Comparison of ENCODE assay signal across 9 mouse cellular contexts in genomic region chr2:126360688-126361087, GRCm38 (mm10).
DNase-seq lines count a peak whose midpoint lies in the region; ATAC-seq and TF ChIP-seq lines count a peak whose summit lies in the region.
"Had no signal": no experiment of that assay in that cellular context is flagged by ENCODE, and none has a peak within 500 bp of the region (broad histone marks: within the 10 kb centered on the region; RNA-seq: fewer than 3 reads in every experiment).

No protein-coding gene starts in this region.

- H3K36me3 ChIP-seq in stomach, postnatal 0 days (ENCODE audit: control insufficient read depth, insufficient read depth, low read length) = no peaks in the 10 kb centered on the region
- H3K36me3 ChIP-seq in midbrain, embryonic 11.5 days (ENCODE audit: control insufficient read depth, insufficient read depth, low read length) = no peaks in the 10 kb centered on the region
- no peaks in the 10 kb centered on the region for H3K36me3 ChIP-seq in midbrain, embryonic 15.5 days (replicated peaks)

- no peaks in the 10 kb centered on the region for H3K9me3 ChIP-seq in stomach, postnatal 0 days (ENCODE audit: control insufficient read depth, low read length)
- H3K9me3 ChIP-seq in midbrain, embryonic 11.5 days (ENCODE audit: control insufficient read depth, low read length) = no peaks in the 10 kb centered on the region
- no peaks in the 10 kb centered on the region for H3K9me3 ChIP-seq in midbrain, embryonic 15.5 days

- peak overlapping the region; percentile 70 for H3K27ac ChIP-seq in stomach, postnatal 0 days (replicated peaks)
- H3K27ac ChIP-seq in midbrain, embryonic 11.5 days (ENCODE audit: low read depth, low read length) = no peak overlapping the region
- no peak overlapping the region for H3K27ac ChIP-seq in midbrain, embryonic 15.5 days

- H3K4me2 ChIP-seq in stomach, postnatal 0 days (replicated peaks; ENCODE audit: low read depth) = 0 out of 2 replicates have a peak overlapping the region, but pooled peaks have one; percentile 11
- no peak overlapping the region for H3K4me2 ChIP-seq in midbrain, embryonic 11.5 days
- no peak overlapping the region for H3K4me2 ChIP-seq in midbrain, embryonic 15.5 days

- DNase-seq in testis, postnatal 14 days (ENCODE audit: low spot score) = peak; percentile 14
- no peak for DNase-seq in testis, postnatal 10 days (ENCODE audit: low spot score)
- DNase-seq in heart, adult 8-10 months (ENCODE audit: low spot score) = peak; percentile 66
- peak; percentile 53 for DNase-seq in kidney, postnatal 10 days
- DNase-seq in stomach, postnatal 0 days (ENCODE audit: low spot score) = no peak
- DNase-seq in midbrain, embryonic 11.5 days (ENCODE audit: low spot score, missing footprints) = no peak
- DNase-seq in adrenal gland, adult 8-10 months = no peak
- DNase-seq: cerebellum, postnatal 25 days had no signal

- TF ChIP-seq CTCF in stomach, postnatal 0 days (IDR thresholded peaks at IDR 0.05; ENCODE audit: low read depth) = 0 out of 2 replicates have a peak, but pooled peaks have one; percentile 11

- TF ChIP-seq EP300 in stomach, postnatal 0 days (optimal IDR thresholded peaks at IDR 0.05) = no peak

- no peak overlapping the region; the same call in 1 of the 2 replicates for H3K9ac ChIP-seq in stomach, postnatal 0 days (ENCODE audit: low read length)
- H3K9ac ChIP-seq in midbrain, embryonic 11.5 days (ENCODE audit: low read length) = no peak overlapping the region
- H3K9ac ChIP-seq in midbrain, embryonic 15.5 days = no peak overlapping the region

- 36% methylated on average over 6 of the region's 6 CpGs for WGBS in stomach, postnatal 0 days
- WGBS in midbrain, embryonic 11.5 days = 55% methylated on average over 6 of the region's 6 CpGs
- WGBS in midbrain, embryonic 15.5 days = 47% methylated on average over 6 of the region's 6 CpGs

- H3K4me3 ChIP-seq in stomach, postnatal 0 days (ENCODE audit: low read depth, low read length) = no peak overlapping the region
- no peak overlapping the region for H3K4me3 ChIP-seq in midbrain, embryonic 11.5 days (ENCODE audit: low read depth, low read length)
- H3K4me3 ChIP-seq in midbrain, embryonic 15.5 days = no peak overlapping the region

- H3K4me1 ChIP-seq in stomach, postnatal 0 days (replicated peaks; ENCODE audit: control insufficient read depth, insufficient read depth) = no peaks in the 10 kb centered on the region
- no peaks in the 10 kb centered on the region for H3K4me1 ChIP-seq in midbrain, embryonic 11.5 days (ENCODE audit: control insufficient read depth, insufficient read depth, low read length)
- no peaks in the 10 kb centered on the region for H3K4me1 ChIP-seq in midbrain, embryonic 15.5 days

- ATAC-seq in stomach, postnatal 0 days (ENCODE audit: low FRiP score, low TSS enrichment) = no peak
- no peak for ATAC-seq in midbrain, embryonic 11.5 days (ENCODE audit: low FRiP score)
- no peak for ATAC-seq in midbrain, embryonic 15.5 days (replicated peaks)

- no peaks in the 10 kb centered on the region for H3K27me3 ChIP-seq in stomach, postnatal 0 days (ENCODE audit: control insufficient read depth, insufficient read depth, low read length)
- no peaks in the 10 kb centered on the region for H3K27me3 ChIP-seq in midbrain, embryonic 11.5 days (ENCODE audit: control insufficient read depth, insufficient read depth, low read length)
- H3K27me3 ChIP-seq in midbrain, embryonic 15.5 days (replicated peaks) = no peaks in the 10 kb centered on the region

Comparison
In these comparisons a context has a peak if more than half of its experiments do, and no peak if none do; other contexts are left out.
1. DNase-seq: peak in testis, postnatal 14 days (single experiment), heart, adult 8-10 months (single experiment) and kidney, postnatal 10 days (single experiment); none in testis, postnatal 10 days (single experiment), stomach, postnatal 0 days (single experiment), midbrain, embryonic 11.5 days (single experiment) and adrenal gland, adult 8-10 months (single experiment).